Mouse (Mus musculus) heart, embryonic 11.5 days (tissue): Measurements from ENCODE around the gene B230104I21Rik. TPM values are rescaled to one million over a fixed set of nuclear protein-coding genes. Genes with fewer than 3 reads are reported as not detected.

Source experiments
- ATAC-seq: fragments of 200-750 bp; cut with Nextera tagmentation; replicated peaks from 2 replicates; pipeline ENCODE4 v1.8.0; 2017; ENCODE audit warnings: moderate library complexity; ENCODE audit not compliant: insufficient number of reproducible peaks, low FRiP score, low TSS enrichment
- H3K27ac ChIP-seq: fragments of 300-500 bp; sonication (generic); 2 replicates; pipeline ENCODE4 v1.5.1; 2014; ENCODE audit warnings: mild to moderate bottlenecking, low read depth, low read length
- H3K27me3 ChIP-seq: fragments of 300-500 bp; sonication (generic); 2 replicates; pipeline ENCODE4 v1.6.1; 2014; ENCODE audit warnings: mild to moderate bottlenecking, low read length, mixed read lengths; ENCODE audit not compliant: control insufficient read depth, insufficient read depth
- H3K36me3 ChIP-seq: fragments of 300-500 bp; sonication (generic); 2 replicates; pipeline ENCODE4 v1.6.1; 2014; ENCODE audit warnings: mild to moderate bottlenecking, low read length, moderate library complexity, mixed read lengths; ENCODE audit not compliant: control insufficient read depth, insufficient read depth
- H3K4me1 ChIP-seq: fragments of 300-500 bp; sonication (generic); 2 replicates; pipeline ENCODE4 v1.6.1; 2014; ENCODE audit warnings: low read length; ENCODE audit not compliant: control insufficient read depth, insufficient read depth
- H3K4me2 ChIP-seq: fragments of 300-500 bp; sonication (generic); 2 replicates; pipeline ENCODE4 v1.6.1; 2014; ENCODE audit warnings: mild to moderate bottlenecking, moderate library complexity
- H3K4me3 ChIP-seq: fragments of 300-500 bp; sonication (generic); 2 replicates; pipeline ENCODE4 v1.5.1; 2014; ENCODE audit warnings: low read depth, low read length
- H3K9ac ChIP-seq: fragments of 300-500 bp; sonication (generic); 2 replicates; pipeline ENCODE4 v1.6.1; 2014; ENCODE audit warnings: mild to moderate bottlenecking, low read depth, low read length, moderate library complexity
- H3K9me3 ChIP-seq: fragments of 300-500 bp; sonication (generic); replicated peaks from 2 replicates; pipeline ENCODE4 v1.6.1; 2016; ENCODE audit warnings: low read length; ENCODE audit not compliant: control insufficient read depth
- WGBS: fragments of 180-500 bp; shearing (Covaris S2); extraction: QIAGEN DNeasy Blood & Tissue Kit; methylation state at CpG from one replicate; pipeline ENCODE4 v1.1.7; 2014; ENCODE audit not compliant: insufficient replicate concordance; 5-methylcytosine and 5-hydroxymethylcytosine counted together
- polyA plus RNA-seq: library from polyadenylated mRNA; unstranded; fragments of >200 nt; fragmentation: Nextera tagmentation; extraction: Ambion mirVana; gene quantifications from 2 replicates; pipeline ENCODE4 v1.2.1, GENCODE M21; 2014

Gene B230104I21Rik
- polyA plus RNA-seq, 1 experiment from 2014 or later: 0.24 TPM

DNA sequence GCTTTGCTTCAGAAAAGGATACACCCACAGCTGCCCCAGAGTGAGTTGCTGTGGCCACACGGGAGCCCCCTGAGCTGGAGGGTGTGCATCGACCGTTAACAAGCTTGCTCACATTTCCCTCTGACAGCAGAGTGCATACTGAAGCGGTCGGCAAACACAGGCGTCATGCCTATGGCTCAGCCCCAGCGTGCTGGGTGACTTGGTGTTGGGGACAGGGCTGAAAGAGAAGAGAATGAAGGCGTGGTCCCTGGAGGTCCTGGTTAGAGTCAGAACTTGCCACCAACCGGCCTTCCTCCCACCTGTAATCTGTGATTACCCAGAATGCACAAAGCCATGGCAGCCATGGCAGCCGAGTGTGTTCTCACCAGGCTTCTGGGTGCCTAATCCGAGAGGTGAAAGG is 22.9 kb downstream of the B230104I21Rik start:
- 41% methylated on average over 11 of the region's 11 CpGs for whole genome bisulfite sequencing
- no peak overlapping the region for H3K4me3 ChIP-seq
- H3K4me1 ChIP-seq: peaks cover 17% of the 10 kb centered on the region
- no peak overlapping the region for H3K4me2 ChIP-seq
- H3K9me3 ChIP-seq: no peaks in the 10 kb centered on the region
- ATAC-seq: no peak
- no peaks in the 10 kb centered on the region; the same call in 1 of the 2 replicates for H3K36me3 ChIP-seq
- peaks cover 6% of the 10 kb centered on the region for H3K27me3 ChIP-seq
- H3K9ac ChIP-seq: peak overlapping the region; percentile 6; the same call in 1 of the 2 replicates
- peak overlapping the region; percentile 62 for H3K27ac ChIP-seq

DNA sequence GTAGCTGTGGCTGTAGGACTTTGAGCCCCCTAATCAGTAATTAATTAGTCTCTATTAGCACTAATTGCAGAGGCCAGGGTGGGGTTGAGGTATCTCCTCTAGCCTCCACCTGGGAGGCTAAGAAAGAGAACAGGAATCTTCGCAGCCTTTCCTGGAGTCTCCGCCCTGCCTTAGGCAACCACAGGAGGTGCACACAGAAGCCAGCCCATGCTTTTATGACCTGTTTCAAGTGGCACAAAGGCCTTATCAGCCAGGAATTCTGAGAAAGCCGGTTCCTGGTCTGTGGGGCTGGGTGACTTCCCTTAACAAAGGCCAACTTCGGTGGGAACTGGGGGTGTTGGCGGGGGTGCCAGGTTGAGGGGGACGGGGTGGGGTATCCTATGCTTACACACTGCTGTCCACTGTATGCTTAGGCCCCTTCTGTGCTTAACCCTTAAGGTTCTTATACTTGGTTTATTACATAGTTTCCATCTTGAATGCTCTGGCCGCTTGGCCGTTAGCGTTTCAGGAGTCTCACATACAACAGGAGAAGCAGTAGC is 23.9 kb downstream of the B230104I21Rik start:
- ATAC-seq: no peak
- Histone ChIP-seq H3K27me3 (peaks cover 6% of the 10 kb centered on the region), H3K9ac (no peak overlapping the region), H3K36me3 (no peaks in the 10 kb centered on the region; the same call in 1 of the 2 replicates), H3K4me1 (peaks cover 17% of the 10 kb centered on the region), H3K27ac (no peak overlapping the region), H3K9me3 (no peaks in the 10 kb centered on the region), H3K4me3 (no peak overlapping the region), H3K4me2 (no peak overlapping the region)
- WGBS: 66% methylated on average over 9 of the region's 9 CpGs

DNA sequence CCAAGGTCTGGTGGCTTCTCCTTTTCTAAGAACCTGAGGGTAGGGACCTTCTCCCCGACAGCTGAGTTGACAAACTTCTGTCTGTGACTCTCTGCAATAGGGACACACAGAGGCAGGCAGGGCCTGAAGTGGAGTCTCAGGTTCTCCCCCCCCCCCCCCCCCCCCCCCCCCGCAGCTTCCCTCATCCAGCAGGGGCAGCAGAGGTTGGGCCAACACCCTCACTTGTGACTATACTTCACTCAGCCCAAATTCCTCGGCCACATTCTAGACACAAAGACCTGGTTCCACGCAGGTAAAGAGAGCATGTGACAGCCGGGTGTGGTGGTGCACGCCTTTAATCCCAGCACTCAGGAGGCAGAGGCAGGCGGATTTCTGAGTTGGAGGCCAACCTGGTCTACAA is 24.5 kb downstream of the B230104I21Rik start:
- H3K9ac ChIP-seq: no peak overlapping the region
- WGBS: 83% methylated on average over 6 of the region's 7 CpGs
- H3K9me3 ChIP-seq: no peaks in the 10 kb centered on the region
- no peaks in the 10 kb centered on the region for H3K36me3 ChIP-seq
- no peak overlapping the region for H3K4me2 ChIP-seq
- no peak overlapping the region for H3K27ac ChIP-seq
- no peak for ATAC-seq
- H3K4me3 ChIP-seq: no peak overlapping the region
- peaks cover 6% of the 10 kb centered on the region for H3K27me3 ChIP-seq
- H3K4me1 ChIP-seq: peaks cover 17% of the 10 kb centered on the region

- Histone ChIP-seq H3K4me1 (peaks cover 17% of the 10 kb centered on the region), H3K27ac (no peak overlapping the region), H3K27me3 (peaks cover 6% of the 10 kb centered on the region), H3K4me3 (no peak overlapping the region), H3K9me3 (no peaks in the 10 kb centered on the region), H3K36me3 (no peaks in the 10 kb centered on the region), H3K4me2 (no peak overlapping the region), H3K9ac (no peak overlapping the region)
- no peak for ATAC-seq
- 87% methylated on average over 3 of the region's 3 CpGs for WGBS
Measured at GRCm38 (mm10) chr4:154360850-154361249, 24.9 kb downstream of the B230104I21Rik start.

- Histone ChIP-seq H3K4me2 (no peak overlapping the region), H3K27me3 (peaks cover 6% of the 10 kb centered on the region), H3K4me1 (peaks cover 12% of the 10 kb centered on the region), H3K4me3 (no peak overlapping the region), H3K9ac (no peak overlapping the region), H3K36me3 (no peaks in the 10 kb centered on the region), H3K27ac (no peak overlapping the region), H3K9me3 (no peaks in the 10 kb centered on the region)
- 86% methylated on average over 2 of the region's 2 CpGs for WGBS
- no peak for ATAC-seq
Measured at GRCm38 (mm10) chr4:154364752-154365151, 28.8 kb downstream of the B230104I21Rik start.

DNA sequence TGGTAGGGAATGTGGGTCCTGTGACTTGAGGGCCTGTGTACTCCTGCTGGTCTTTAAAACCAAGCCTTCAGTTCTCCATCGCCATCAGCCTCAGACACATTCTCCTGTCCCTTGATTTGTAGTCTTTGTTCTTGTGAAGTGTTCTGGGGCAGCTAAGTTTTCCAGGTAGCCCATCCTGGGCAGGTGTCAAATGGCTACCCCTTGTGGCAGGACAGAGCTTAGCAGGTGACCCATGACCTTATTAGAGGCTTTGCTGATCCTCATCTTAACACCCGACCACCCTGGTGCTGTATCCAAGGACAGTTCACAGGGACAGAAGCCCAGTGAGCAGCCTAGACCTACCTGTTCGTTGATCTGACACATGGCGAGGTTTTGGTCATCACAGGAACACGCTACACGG is 30.9 kb downstream of the B230104I21Rik start:
- ATAC-seq: no peak
- Histone ChIP-seq H3K4me1 (peaks cover 16% of the 10 kb centered on the region), H3K36me3 (no peaks in the 10 kb centered on the region), H3K9me3 (no peaks in the 10 kb centered on the region), H3K9ac (no peak overlapping the region), H3K27me3 (peaks cover 9% of the 10 kb centered on the region), H3K4me3 (no peak overlapping the region), H3K27ac (no peak overlapping the region), H3K4me2 (no peak overlapping the region)
- 79% methylated on average over 6 of the region's 6 CpGs for WGBS

GRCm38 (mm10) chr4:154369089-154369488 is 33.2 kb downstream of the B230104I21Rik start:
- 71% methylated on average over 5 of the region's 5 CpGs for WGBS
- H3K27ac ChIP-seq: no peak overlapping the region

GRCm38 (mm10) chr4:154370841-154371240 is 34.9 kb downstream of the B230104I21Rik start:
- no peaks in the 10 kb centered on the region for H3K9me3 ChIP-seq
- H3K27me3 ChIP-seq: peaks cover 8% of the 10 kb centered on the region
- peaks cover 16% of the 10 kb centered on the region for H3K4me1 ChIP-seq
- H3K9ac ChIP-seq: no peak overlapping the region
- WGBS: 64% methylated on average over 8 of the region's 8 CpGs
- H3K4me3 ChIP-seq: no peak overlapping the region
- H3K36me3 ChIP-seq: no peaks in the 10 kb centered on the region
- H3K4me2 ChIP-seq: no peak overlapping the region
- no peak for ATAC-seq
- no peak overlapping the region for H3K27ac ChIP-seq

More at GRCm38 (mm10) chr4:154369089-154369488, 33.2 kb downstream of the B230104I21Rik start:
- H3K4me3 ChIP-seq: no peak overlapping the region
- no peaks in the 10 kb centered on the region for H3K36me3 ChIP-seq
- ATAC-seq: no peak
- H3K4me1 ChIP-seq: peaks cover 16% of the 10 kb centered on the region
- H3K27me3 ChIP-seq: peaks cover 3% of the 10 kb centered on the region
- no peak overlapping the region for H3K4me2 ChIP-seq
- H3K9me3 ChIP-seq: no peaks in the 10 kb centered on the region
- no peak overlapping the region for H3K9ac ChIP-seq

- Histone ChIP-seq H3K4me1 (peaks cover 16% of the 10 kb centered on the region), H3K9me3 (no peaks in the 10 kb centered on the region), H3K27ac (no peak overlapping the region), H3K27me3 (peaks cover 8% of the 10 kb centered on the region), H3K4me3 (no peak overlapping the region), H3K36me3 (no peaks in the 10 kb centered on the region), H3K9ac (no peak overlapping the region), H3K4me2 (no peak overlapping the region)
- WGBS: 59% methylated on average over 13 of the region's 13 CpGs
- no peak for ATAC-seq
Measured at GRCm38 (mm10) chr4:154371542-154372247, 35.8 kb downstream of the B230104I21Rik start.
